Mouse (Mus musculus) cerebellum, adult 2 months (tissue): Measurements from ENCODE around the gene Cdh12.

Experiments
- CTCF ChIP-seq: fragments of 200-500 bp; IDR thresholded peaks from 2 replicates; pipeline ENCODE4 v1.5.1; 2011; ENCODE audit warnings: low read depth, mild to moderate bottlenecking, control low read depth, low read length, moderate library complexity, borderline replicate concordance; ENCODE audit not compliant: insufficient read depth
- POLR2A ChIP-seq: fragments of 200-500 bp; IDR thresholded peaks from 2 replicates; pipeline ENCODE4 v1.6.1; 2011; ENCODE audit warnings: low read length, control low read depth, borderline replicate concordance; ENCODE audit not compliant: insufficient read depth

DNA sequence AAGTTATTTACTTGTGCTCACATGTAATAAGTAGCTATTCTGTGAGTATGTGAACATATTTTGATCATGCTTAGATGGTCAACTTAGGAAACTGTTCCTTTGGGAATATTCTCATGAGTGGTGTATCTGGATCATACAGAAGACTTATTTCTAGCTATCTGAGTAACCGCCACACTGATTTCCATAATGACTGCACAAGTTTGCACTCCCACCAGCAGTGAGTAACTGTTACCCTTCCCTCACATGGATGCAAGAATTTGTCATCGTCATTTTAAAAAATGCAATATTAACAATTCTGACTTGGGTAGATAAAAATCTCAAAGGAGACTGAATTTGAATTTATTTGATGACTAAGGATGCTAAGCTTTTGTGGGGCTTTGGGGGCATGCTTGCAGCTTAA, 522.0 kb downstream of the Cdh12 start:
- no peak for TF ChIP-seq POLR2A
- no peak for TF ChIP-seq CTCF
